Mouse (Mus musculus) brain, embryonic 14.5 days (tissue): ENCODE data around the gene B4galt5.

Experiments
- CTCF ChIP-seq: fragments of 200-500 bp; IDR thresholded peaks from 2 replicates; pipeline ENCODE4 v1.5.1; 2012; ENCODE audit warnings: inconsistent platforms, mild to moderate bottlenecking, moderate library complexity, borderline replicate concordance; ENCODE audit not compliant: insufficient read depth, insufficient read length; ENCODE audit errors: extremely low read depth
- POLR2A ChIP-seq: fragments of 200-500 bp; IDR thresholded peaks from 2 replicates; pipeline ENCODE4 v1.6.1; 2012; ENCODE audit warnings: mild to moderate bottlenecking, inconsistent platforms, borderline replicate concordance; ENCODE audit not compliant: poor library complexity, insufficient read depth, insufficient read length, severe bottlenecking; ENCODE audit errors: extremely low read depth

- TF ChIP-seq CTCF (no peak), POLR2A (no peak)
Measured at GRCm38 (mm10) chr2:167354046-167354445, 5.1 kb upstream of the B4galt5 start.
